Mouse (Mus musculus) urinary bladder, adult 18-20 months (tissue): Measurements from ENCODE around the gene Pdik1l.

Source experiments
- DNase-seq, 2 experiments: peaks; one replicate each; pipeline ENCODE4 v3.0.0; 2022; ENCODE audit warnings: low spot score in 2 of 2, mixed read lengths in 2 of 2

Gene Pdik1l

GRCm38 (mm10) chr4:134287575-134288025, at the start of gene Pdik1l:
TSS of gene Pdik1l (minus strand) at chr4:134287895.
- peak; percentile 49 to 69 for DNase-seq

- no peak for DNase-seq
These were observed 42.6 kb upstream of the Pdik1l start for GRCm38 (mm10) chr4:134330281-134330680.

GRCm38 (mm10) chr4:134328832-134329231, 41.1 kb upstream of the Pdik1l start:
- no peak for DNase-seq

- no peak for DNase-seq
These were observed 40.5 kb upstream of the Pdik1l start for GRCm38 (mm10) chr4:134328151-134328550.

- no peak for DNase-seq
These were observed 39.3 kb upstream of the Pdik1l start for GRCm38 (mm10) chr4:134326859-134327530.

GRCm38 (mm10) chr4:134324655-134325054, 37.0 kb upstream of the Pdik1l start:
- no peak for DNase-seq

GRCm38 (mm10) chr4:134321524-134321923, 33.8 kb upstream of the Pdik1l start:
- no peak for DNase-seq

GRCm38 (mm10) chr4:134319674-134320073, 32.0 kb upstream of the Pdik1l start:
- no peak for DNase-seq

- DNase-seq = no peak
These were observed 31.4 kb upstream of the Pdik1l start for GRCm38 (mm10) chr4:134319074-134319473.

GRCm38 (mm10) chr4:134316390-134316789, 28.7 kb upstream of the Pdik1l start:
- no peak for DNase-seq

- DNase-seq = no peak
These were observed 27.8 kb upstream of the Pdik1l start for GRCm38 (mm10) chr4:134315470-134315869.

GRCm38 (mm10) chr4:134314876-134315275, 27.2 kb upstream of the Pdik1l start, which contains the start of gene Trim63:
TSS of gene Trim63 (plus strand) at chr4:134315120.
- no peak for DNase-seq

- DNase-seq = no peak
These were observed 26.5 kb upstream of the Pdik1l start for GRCm38 (mm10) chr4:134314081-134314655.

- DNase-seq = no peak
These were observed 25.2 kb upstream of the Pdik1l start for GRCm38 (mm10) chr4:134312901-134313300.

GRCm38 (mm10) chr4:134312341-134312740, 24.6 kb upstream of the Pdik1l start:
- DNase-seq = no peak

GRCm38 (mm10) chr4:134311784-134312183, 24.1 kb upstream of the Pdik1l start:
- DNase-seq = no peak

GRCm38 (mm10) chr4:134310656-134311055, 23.0 kb upstream of the Pdik1l start:
- DNase-seq = no peak

GRCm38 (mm10) chr4:134310106-134310505, 22.4 kb upstream of the Pdik1l start:
- DNase-seq = no peak

GRCm38 (mm10) chr4:134307367-134308072, 19.8 kb upstream of the Pdik1l start:
- peak; percentile 24 to 39 for DNase-seq

GRCm38 (mm10) chr4:134306963-134307362, 19.3 kb upstream of the Pdik1l start:
- DNase-seq = no peak

- DNase-seq = no peak
These were observed 14.4 kb upstream of the Pdik1l start for GRCm38 (mm10) chr4:134302084-134302483.

GRCm38 (mm10) chr4:134300316-134300715, 12.6 kb upstream of the Pdik1l start:
- peak; percentile 39 for DNase-seq

- no peak for DNase-seq
These were observed 11.8 kb upstream of the Pdik1l start for GRCm38 (mm10) chr4:134299498-134299810.
